Comparison of ENCODE assay signal across 8 mouse cellular contexts in the genomic region with DNA sequence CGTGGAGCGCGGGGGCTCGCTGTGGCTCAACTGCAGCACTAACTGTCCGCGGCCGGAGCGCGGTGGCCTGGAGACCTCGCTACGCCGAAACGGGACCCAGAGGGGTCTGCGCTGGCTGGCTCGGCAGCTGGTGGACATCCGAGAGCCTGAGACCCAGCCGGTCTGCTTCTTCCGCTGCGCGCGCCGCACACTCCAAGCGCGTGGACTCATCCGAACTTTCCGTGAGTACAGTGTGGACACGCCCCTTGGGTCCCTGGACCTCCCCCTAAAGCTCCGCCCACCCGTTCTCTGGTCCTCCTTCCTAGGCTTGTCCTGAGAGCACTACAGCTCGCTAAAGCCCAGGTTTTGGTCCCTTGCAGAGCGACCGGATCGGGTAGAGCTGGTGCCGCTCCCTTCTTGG. TPM values are rescaled to one million over a fixed set of nuclear protein-coding genes. Genes with fewer than 3 reads are reported as not detected.
DNase-seq lines count a peak whose midpoint lies in the region; ATAC-seq and TF ChIP-seq lines count a peak whose summit lies in the region.

No protein-coding gene starts in this region.

- TF ChIP-seq RAD21 in CH12.LX (IDR thresholded peaks at IDR 0.05; ENCODE audit: low read depth, low read length): no peak

- 1% methylated on average over 34 of the region's 34 CpGs for WGBS in lung, embryonic 15.5 days

- peak; percentile 94 for DNase-seq in CH12.LX (ENCODE audit: extremely low read depth)
- peak; percentile 92 for DNase-seq in adrenal gland, adult 2 months
- peak; percentile 85 to 90 for DNase-seq in heart, postnatal 10 days
- peak; percentile 91 to 94 for DNase-seq in kidney, postnatal 4 days
- DNase-seq in thymus, postnatal 4 days: peak; percentile 74

- TF ChIP-seq CTCF in CH12.LX (conservative IDR thresholded peaks at IDR 0.05 in 1 of 2, IDR thresholded peaks at IDR 0.05 in 1 of 2; ENCODE audit: low read depth in 2 of 2, low read length in 2 of 2): no peak

- H3K9ac ChIP-seq in CH12.LX (ENCODE audit: insufficient read depth, low read depth): peak overlapping the region; percentile 31
- peak overlapping the region; percentile 44 for H3K9ac ChIP-seq in lung, embryonic 15.5 days

- H3K27me3 ChIP-seq in CH12.LX (replicated peaks): no peaks in the 10 kb centered on the region
- H3K27me3 ChIP-seq in lung, embryonic 15.5 days: peaks cover 65% of the 10 kb centered on the region

- H3K4me2 ChIP-seq in CH12.LX (ENCODE audit: insufficient read depth, low read depth, poor library complexity, severe bottlenecking): peak overlapping the region; percentile 74
- peak overlapping the region; percentile 97 for H3K4me2 ChIP-seq in lung, embryonic 15.5 days

- no peaks in the 10 kb centered on the region for H3K9me3 ChIP-seq in CH12.LX (replicated peaks; ENCODE audit: low read length)
- H3K9me3 ChIP-seq in lung, embryonic 15.5 days: no peaks in the 10 kb centered on the region

- no peak for TF ChIP-seq EP300 in CH12.LX (IDR thresholded peaks at IDR 0.05; ENCODE audit: low read length)

- H3K4me3 ChIP-seq in CH12.LX (replicated peaks in 1 of 3; ENCODE audit: low read depth in 2 of 3, low read length in 2 of 3, poor library complexity in 1 of 3): peak overlapping the region; percentile 67 to 76 (median 74)
- peak overlapping the region; percentile 50 for H3K4me3 ChIP-seq in lung, embryonic 15.5 days

- in situ Hi-C loops in CH12.LX (cut with MboI; ENCODE audit: low pct_ligation_motif_present, low pct_unique_long_range_greater_than_20kb, low sequenced_read_pairs): loop anchor here (5.0 kb wide), 1 partner anchor 94 kb away; no protein-coding TSS in a partner anchor

- H3K79me2 ChIP-seq in CH12.LX (replicated peaks; ENCODE audit: control insufficient read depth, extremely low read depth, insufficient read depth, poor library complexity, severe bottlenecking): no peaks in the 10 kb centered on the region

- H3K36me3 ChIP-seq in CH12.LX (replicated peaks in 1 of 2; ENCODE audit: control insufficient read depth in 1 of 2, insufficient read depth in 1 of 2, low read length in 1 of 2): peaks cover 30 to 42% of the 10 kb centered on the region in 2 experiments
- no peaks in the 10 kb centered on the region for H3K36me3 ChIP-seq in lung, embryonic 15.5 days

- TF ChIP-seq POLR2A in CH12.LX (IDR thresholded peaks at IDR 0.05; ENCODE audit: low read depth, low read length): peak; percentile 90

- peak; percentile 44 for ATAC-seq in erythroid progenitor cell, adult 5-6 weeks (replicated peaks; ENCODE audit: low FRiP score, poor library complexity, severe bottlenecking)
- ATAC-seq in lung, embryonic 15.5 days (ENCODE audit: borderline replicate concordance, extremely low read depth, low FRiP score, low TSS enrichment): peak; percentile 68
- peak; percentile 38; the same call in 1 of the 2 replicates for ATAC-seq in neutrophil, adult 5-6 weeks (ENCODE audit: extremely low read depth, insufficient number of reproducible peaks, low FRiP score, poor library complexity, severe bottlenecking)

- peak overlapping the region; percentile 5 for H3K27ac ChIP-seq in CH12.LX (ENCODE audit: insufficient read depth, low read depth)
- H3K27ac ChIP-seq in lung, embryonic 15.5 days: no peak overlapping the region

- peaks cover 12 to 43% of the 10 kb centered on the region in 2 experiments for H3K4me1 ChIP-seq in CH12.LX (ENCODE audit: control insufficient read depth in 1 of 2, insufficient read depth in 2 of 2)
- peaks cover 79% of the 10 kb centered on the region for H3K4me1 ChIP-seq in lung, embryonic 15.5 days

- dilution Hi-C loops in CH12.LX (cut with MboI; ENCODE audit: extremely low pct_ligation_motif_present, extremely low pct_unique_long_range_greater_than_20kb, low sequenced_read_pairs): no loop called here

- intact Hi-C loops in heart, postnatal 10 days (cut with DNase I): no loop called here

TF ChIP-seq in CH12.LX, 34 proteins besides CTCF, POLR2A, EP300 and RAD21:
- TF ChIP-seq CHD2 (IDR thresholded peaks at IDR 0.05; ENCODE audit: low read length): no peak
- TF ChIP-seq MYC (IDR thresholded peaks at IDR 0.05; ENCODE audit: low read depth, low read length): peak; percentile 57; the same call in 1 of the 2 replicates
- TF ChIP-seq TBP (conservative IDR thresholded peaks at IDR 0.05; ENCODE audit: low read depth, low read length): peak; percentile 71
- TF ChIP-seq SIN3A (IDR thresholded peaks at IDR 0.05; ENCODE audit: low read length): peak; percentile 63
- no peak for TF ChIP-seq CHD1 (IDR thresholded peaks at IDR 0.05; ENCODE audit: low read depth, low read length)
- TF ChIP-seq MAX (IDR thresholded peaks at IDR 0.05; ENCODE audit: low read length): peak; percentile 73; the same call in 1 of the 2 replicates
- 0 out of 2 replicates have a peak, but pooled peaks have one; percentile 33 for TF ChIP-seq ELF1 (IDR thresholded peaks at IDR 0.05; ENCODE audit: low read depth, low read length)
- peak; percentile 90 for TF ChIP-seq MXI1 (IDR thresholded peaks at IDR 0.05; ENCODE audit: low read depth, low read length)
- TF ChIP-seq POLR2AphosphoS2 (IDR thresholded peaks at IDR 0.05; ENCODE audit: low read depth, low read length): no peak
- TF ChIP-seq BHLHE40 (IDR thresholded peaks at IDR 0.05; ENCODE audit: low read depth, low read length): peak; percentile 77
- peak; percentile 16; the same call in 1 of the 2 replicates for TF ChIP-seq MEF2A (IDR thresholded peaks at IDR 0.05; ENCODE audit: borderline replicate concordance, low read depth, low read length)
- TF ChIP-seq NELFE (IDR thresholded peaks at IDR 0.05; ENCODE audit: low read depth, low read length): peak; percentile 66
- peak; percentile 71 for TF ChIP-seq TCF12 (IDR thresholded peaks at IDR 0.05; ENCODE audit: low read depth, low read length)
- peak; percentile 70 for TF ChIP-seq NRF1 (IDR thresholded peaks at IDR 0.05; ENCODE audit: low read depth, low read length)

RNA-seq across cellular contexts. Expression of a gene that starts 1.3 kb away (rescaled TPM):
- total RNA-seq in CH12.LX (2012; rRNA removed) (4.9 TPM in 2 replicates), CH12.LX (2014; rRNA removed) (0.89 and 1.0 TPM in 2 replicates)
- 1.6 and 1.7 TPM in 2 replicates for polyA plus RNA-seq in CH12.LX (2012; ENCODE audit: insufficient read length, low read depth)
- total RNA-seq in adrenal gland, adult 2 months (2021): under 1 TPM; 0.17 to 0.31 TPM
- 0.41 and 0.48 TPM in 2 replicates for polyA plus RNA-seq in adrenal gland, adult 2 months (2012; rRNA removed)
- 1.3 and 1.4 TPM in 2 replicates for total RNA-seq in erythroid progenitor cell, adult 5-6 weeks (2015; ENCODE audit: low replicate concordance)
- total RNA-seq in erythroid progenitor cell, adult 5-6 weeks (2017; ENCODE audit: low replicate concordance): 1.3 and 3.5 TPM in 2 replicates
- total RNA-seq in heart, postnatal 10 days (2021): under 1 TPM; 0.10 to 0.12 TPM
- 0.17 and 0.23 TPM in 2 replicates for polyA plus RNA-seq in lung, embryonic 15.5 days (2015; fragmentation: Nextera tagmentation; extraction: Ambion mirVana)
- total RNA-seq in neutrophil, adult 5-6 weeks (2017): 0.12 TPM in 1 of 2 replicates, not detected in the other

RNA-seq across cellular contexts. Expression of a gene that starts 4.0 kb away (rescaled TPM):
- total RNA-seq in CH12.LX (2012; rRNA removed): 2.9 and 3.1 TPM in 2 replicates
- 1.1 and 1.2 TPM in 2 replicates for total RNA-seq in CH12.LX (2014; rRNA removed)
- 0.72 and 0.96 TPM in 2 replicates for polyA plus RNA-seq in CH12.LX (2012; ENCODE audit: insufficient read length, low read depth)
- total RNA-seq in adrenal gland, adult 2 months (2021): 1 to 10 TPM; 1.1 to 5.1 TPM
- 1.9 and 2.7 TPM in 2 replicates for polyA plus RNA-seq in adrenal gland, adult 2 months (2012; rRNA removed)
- total RNA-seq in erythroid progenitor cell, adult 5-6 weeks (2015; ENCODE audit: low replicate concordance): 164 and 214 TPM in 2 replicates
- total RNA-seq in erythroid progenitor cell, adult 5-6 weeks (2017; ENCODE audit: low replicate concordance): 107 and 112 TPM in 2 replicates
- total RNA-seq in heart, postnatal 10 days (2021): under 1 TPM; 0.53 to 0.79 TPM
- 2.4 and 2.9 TPM in 2 replicates for polyA plus RNA-seq in lung, embryonic 15.5 days (2015; fragmentation: Nextera tagmentation; extraction: Ambion mirVana)
- total RNA-seq in neutrophil, adult 5-6 weeks (2017): not detected in 2 replicates

RNA-seq across cellular contexts. Expression of a gene that starts 17.4 kb away (rescaled TPM):
- total RNA-seq in CH12.LX (2012; rRNA removed): 128 and 202 TPM in 2 replicates
- total RNA-seq in CH12.LX (2014; rRNA removed): 101 and 102 TPM in 2 replicates
- 64.2 and 70.6 TPM in 2 replicates for polyA plus RNA-seq in CH12.LX (2012; ENCODE audit: insufficient read length, low read depth)
- 10 to 100 TPM; 10.8 to 19.1 TPM for total RNA-seq in adrenal gland, adult 2 months (2021)
- 7.5 and 8.3 TPM in 2 replicates for polyA plus RNA-seq in adrenal gland, adult 2 months (2012; rRNA removed)
- 1.3 TPM in 1 of 2 replicates, not detected in the other for total RNA-seq in erythroid progenitor cell, adult 5-6 weeks (2015; ENCODE audit: low replicate concordance)
- 1.5 and 9.0 TPM in 2 replicates for total RNA-seq in erythroid progenitor cell, adult 5-6 weeks (2017; ENCODE audit: low replicate concordance)
- total RNA-seq in heart, postnatal 10 days (2021): 1 to 10 TPM; 8.9 to 9.5 TPM
- polyA plus RNA-seq in lung, embryonic 15.5 days (2015; fragmentation: Nextera tagmentation; extraction: Ambion mirVana): 55.1 and 57.5 TPM in 2 replicates
- total RNA-seq in neutrophil, adult 5-6 weeks (2017): 34.6 and 36.9 TPM in 2 replicates

RNA-seq across cellular contexts. Expression of a gene that starts 30.6 kb away (rescaled TPM):
- total RNA-seq in CH12.LX (2012; rRNA removed): 98.7 and 103 TPM in 2 replicates
- 42.1 and 43.9 TPM in 2 replicates for total RNA-seq in CH12.LX (2014; rRNA removed)
- 83.6 and 94.8 TPM in 2 replicates for polyA plus RNA-seq in CH12.LX (2012; ENCODE audit: insufficient read length, low read depth)
- 100 to 1,000 TPM; 120 to 130 TPM for total RNA-seq in adrenal gland, adult 2 months (2021)
- 245 and 270 TPM in 2 replicates for polyA plus RNA-seq in adrenal gland, adult 2 months (2012; rRNA removed)
- 13.0 and 22.0 TPM in 2 replicates for total RNA-seq in erythroid progenitor cell, adult 5-6 weeks (2015; ENCODE audit: low replicate concordance)
- total RNA-seq in erythroid progenitor cell, adult 5-6 weeks (2017; ENCODE audit: low replicate concordance): 13.3 and 18.0 TPM in 2 replicates
- 100 to 1,000 TPM; 103 to 104 TPM for total RNA-seq in heart, postnatal 10 days (2021)
- polyA plus RNA-seq in lung, embryonic 15.5 days (2015; fragmentation: Nextera tagmentation; extraction: Ambion mirVana): 157 and 160 TPM in 2 replicates
- 26.6 and 30.0 TPM in 2 replicates for total RNA-seq in neutrophil, adult 5-6 weeks (2017)

RNA-seq across cellular contexts. Expression of a gene that starts 33.8 kb away (rescaled TPM):
- total RNA-seq in CH12.LX (2012; rRNA removed) (1.1 TPM in 1 of 2 replicates, not detected in the other), CH12.LX (2014; rRNA removed) (1.3 TPM in 1 of 2 replicates, not detected in the other)
- polyA plus RNA-seq in CH12.LX (2012; ENCODE audit: insufficient read length, low read depth): 0.87 and 0.98 TPM in 2 replicates
- not detected for total RNA-seq in adrenal gland, adult 2 months (2021)
- polyA plus RNA-seq in adrenal gland, adult 2 months (2012; rRNA removed): not detected in 2 replicates
- 6.8 TPM in 1 of 2 replicates, not detected in the other for total RNA-seq in erythroid progenitor cell, adult 5-6 weeks (2015; ENCODE audit: low replicate concordance)
- total RNA-seq in erythroid progenitor cell, adult 5-6 weeks (2017; ENCODE audit: low replicate concordance): not detected in 2 replicates
- not detected for total RNA-seq in heart, postnatal 10 days (2021)
- 0.76 and 2.1 TPM in 2 replicates for polyA plus RNA-seq in lung, embryonic 15.5 days (2015; fragmentation: Nextera tagmentation; extraction: Ambion mirVana)
- total RNA-seq in neutrophil, adult 5-6 weeks (2017): not detected in 2 replicates

Comparison
In these comparisons a context has a peak if more than half of its experiments do, and no peak if none do; other contexts are left out.
1. RNA of a gene that starts 4.0 kb away (total RNA-seq): 107 to 214 TPM in erythroid progenitor cell, adult 5-6 weeks; 1.1 to 5.1 TPM in adrenal gland, adult 2 months, 1.1 to 3.1 TPM in CH12.LX, 0.53 to 0.79 TPM in heart, postnatal 10 days and not detected in neutrophil, adult 5-6 weeks; every median in the first group is over 10 times any median in the second.
2. Peak in every context shown above with its lines, with median percentiles within 50 percentile points of each other: DNase-seq and ATAC-seq.